Mouse (Mus musculus): ENCODE data around the gene Rptn.

- TF ChIP-seq CTCF (IDR thresholded peaks at IDR 0.05; ENCODE audit: extremely low read depth, insufficient read length, insufficient replicate concordance, low read depth, low read length) (no peak), POLR2A (IDR thresholded peaks at IDR 0.05; ENCODE audit: low read depth, low read length) (no peak)
Observed at GRCm38 (mm10) chr3:93393366-93393765, at the start of gene Rptn.
